Mouse (Mus musculus) ES-Bruce4 (cell line): ENCODE measurements around the gene Cyb5b.

Source experiments
- CTCF ChIP-seq: IDR thresholded peaks from one replicate; pipeline ENCODE4 v1.8.1; 2011; ENCODE audit warnings: low read depth, low read length
- EP300 ChIP-seq: IDR thresholded peaks from 2 replicates; pipeline ENCODE4 v1.6.1; 2011; ENCODE audit warnings: low read depth, low read length; ENCODE audit not compliant: insufficient read depth

DNA sequence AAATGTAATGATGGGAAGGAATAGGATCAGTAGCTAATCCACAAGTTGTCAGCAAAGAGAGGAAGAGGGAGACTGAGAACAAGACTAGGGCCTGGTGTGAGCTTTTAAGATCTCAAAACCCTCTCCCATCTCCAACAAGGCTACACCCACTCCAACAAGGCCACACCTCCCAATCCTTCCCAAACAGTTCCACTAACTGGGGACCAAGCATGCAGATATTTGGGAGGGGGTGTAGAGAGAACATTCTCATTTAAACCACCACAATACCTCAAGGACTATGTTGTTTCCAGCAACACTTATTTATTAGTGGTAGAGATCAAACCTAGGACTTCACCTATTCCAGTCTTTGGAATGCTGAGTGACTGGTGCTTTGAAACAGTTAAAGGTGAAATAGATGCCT is 6.4 kb downstream of the Cyb5b start:
- TF ChIP-seq EP300 (no peak), CTCF (no peak)
